Mouse (Mus musculus) hindbrain, embryonic 14.5 days (tissue): Measurements from ENCODE around the gene Flot1. TPM values are rescaled to one million over a fixed set of nuclear protein-coding genes. Genes with fewer than 3 reads are reported as not detected.
A peak's percentile ranks its signal among the peaks of the same experiment; 100 is the strongest.
"Not testable (repeated sequence)": the region's sequence is repeated elsewhere in the genome, so short reads cannot be mapped to it uniquely, and the experiment has no call there.

Source experiments
- ATAC-seq: fragments of 200-750 bp; cut with Nextera tagmentation; 2 replicates; pipeline ENCODE4 v1.8.0; 2017; ENCODE audit warnings: moderate number of reproducible peaks, mild to moderate bottlenecking, moderate TSS enrichment, moderate library complexity; ENCODE audit not compliant: low FRiP score
- DNase-seq: peaks from one replicate; pipeline ENCODE4 v3.0.0-alpha.2; 2015; ENCODE audit warnings: low spot score
- H3K27ac ChIP-seq: fragments of 300-500 bp; sonication (generic); 2 replicates; pipeline ENCODE4 v1.5.1; 2014; ENCODE audit warnings: mild to moderate bottlenecking, moderate library complexity
- H3K27me3 ChIP-seq: fragments of 300-500 bp; sonication (generic); 2 replicates; pipeline ENCODE4 v1.6.1; 2014; ENCODE audit warnings: mild to moderate bottlenecking, low read length, mixed read lengths; ENCODE audit not compliant: control insufficient read depth, insufficient read depth
- H3K36me3 ChIP-seq: fragments of 300-500 bp; sonication (generic); replicated peaks from 2 replicates; pipeline ENCODE4 v1.6.1; 2014; ENCODE audit not compliant: control insufficient read depth, insufficient read depth
- H3K4me1 ChIP-seq: fragments of 300-500 bp; sonication (generic); replicated peaks from 2 replicates; pipeline ENCODE4 v1.6.1; 2014; ENCODE audit warnings: antibody characterized with exemption, low read length, mixed read lengths; ENCODE audit not compliant: control insufficient read depth, insufficient read depth
- H3K4me2 ChIP-seq: fragments of 300-500 bp; sonication (generic); replicated peaks from 2 replicates; pipeline ENCODE4 v1.6.1; 2014; ENCODE audit warnings: mild to moderate bottlenecking, moderate library complexity
- H3K4me3 ChIP-seq: fragments of 300-500 bp; sonication (generic); replicated peaks from 2 replicates; pipeline ENCODE4 v1.5.1; 2014; ENCODE audit warnings: mild to moderate bottlenecking, low read length
- H3K9ac ChIP-seq: fragments of 300-500 bp; sonication (generic); 2 replicates; pipeline ENCODE4 v1.6.1; 2014
- H3K9me3 ChIP-seq: fragments of 300-500 bp; sonication (generic); 2 replicates; pipeline ENCODE4 v1.6.1; 2016; ENCODE audit warnings: low read length; ENCODE audit not compliant: control insufficient read depth
- WGBS: fragments of 180-500 bp; shearing (Covaris S2); extraction: QIAGEN DNeasy Blood & Tissue Kit; methylation state at CpG from one replicate; pipeline ENCODE4 v1.1.7; 2014; 5-methylcytosine and 5-hydroxymethylcytosine counted together
- polyA plus RNA-seq: library from polyadenylated mRNA; unstranded; fragments of >200 nt; fragmentation: Nextera tagmentation; extraction: Ambion mirVana; gene quantifications from 2 replicates; pipeline ENCODE4 v1.2.1, GENCODE M21; 2014

The Flot1 gene
- polyA plus RNA-seq, 1 experiment from 2014 or later, result 86.3 TPM

- peaks cover 47% of the 10 kb centered on the region for H3K4me1 ChIP-seq
- peaks cover 36% of the 10 kb centered on the region for H3K36me3 ChIP-seq
- WGBS, result under 1% methylated on average over 29 of the region's 29 CpGs
Measured at GRCm38 (mm10) chr17:35838122-35838544, 15.1 kb downstream of the Flot1 start, which contains the start of gene Tubb5. Gene Tubb5, minus strand, starts transcription at chr17:35838306.

GRCm38 (mm10) chr17:35838570-35838969, 15.5 kb downstream of the Flot1 start:
- peak overlapping the region; percentile 71 for H3K9ac ChIP-seq
- H3K4me2 ChIP-seq, result peak overlapping the region; percentile 83
- peaks cover 44% of the 10 kb centered on the region for H3K4me1 ChIP-seq
- peak overlapping the region; percentile 99 for H3K27ac ChIP-seq
- peak overlapping the region; percentile 84 for H3K4me3 ChIP-seq
- 6% methylated on average over 5 of the region's 5 CpGs for WGBS
- H3K36me3 ChIP-seq, result peaks cover 31% of the 10 kb centered on the region
- H3K9me3 ChIP-seq, result no peaks in the 10 kb centered on the region
- DNase-seq, result peak; percentile 62
- no peaks in the 10 kb centered on the region for H3K27me3 ChIP-seq
- no peak for ATAC-seq

More at GRCm38 (mm10) chr17:35838122-35838544, 15.1 kb downstream of the Flot1 start, which contains the start of gene Tubb5:
- Histone ChIP-seq H3K9me3 (no peaks in the 10 kb centered on the region), H3K4me3 (peak within 1 kb of the TSS; percentile 84), H3K27me3 (no peaks in the 10 kb centered on the region), H3K4me2 (peak within 1 kb of the TSS; percentile 83), H3K27ac (peak within 1 kb of the TSS; percentile 99), H3K9ac (peak within 1 kb of the TSS; percentile 99)
- peak; percentile 83 for ATAC-seq
- peak; percentile 94 for DNase-seq

GRCm38 (mm10) chr17:35839002-35839401, 16.0 kb downstream of the Flot1 start:
- 57% methylated on average over 3 of the region's 3 CpGs for WGBS
- Histone ChIP-seq H3K4me1 (peaks cover 40% of the 10 kb centered on the region), H3K4me2 (peak overlapping the region; percentile 83), H3K36me3 (peaks cover 27% of the 10 kb centered on the region), H3K27ac (peak overlapping the region; percentile 99), H3K4me3 (peak overlapping the region; percentile 84), H3K9ac (peak overlapping the region; percentile 71)
- H3K27me3 ChIP-seq, DNase-seq, H3K9me3 ChIP-seq, ATAC-seq: not testable (repeated sequence)

- H3K27ac ChIP-seq, result peak overlapping the region; percentile 2
- ATAC-seq, result no peak
- peaks cover 24% of the 10 kb centered on the region for H3K4me1 ChIP-seq
- peak overlapping the region; percentile 24 for H3K4me3 ChIP-seq
- peaks cover 22% of the 10 kb centered on the region for H3K36me3 ChIP-seq
- peak overlapping the region; percentile 35 for H3K4me2 ChIP-seq
- WGBS, result 64% methylated on average over 12 of the region's 14 CpGs
- DNase-seq, result no peak
- no peaks in the 10 kb centered on the region for H3K9me3 ChIP-seq
- no peaks in the 10 kb centered on the region for H3K27me3 ChIP-seq
- 0 out of 2 replicates have a peak overlapping the region, but pooled peaks have one; percentile 29 for H3K9ac ChIP-seq
Measured at GRCm38 (mm10) chr17:35840561-35840960, 17.5 kb downstream of the Flot1 start.

- H3K4me1 ChIP-seq, result peaks cover 18% of the 10 kb centered on the region
- peak within 1 kb of the TSS; percentile 66 for H3K4me2 ChIP-seq
- peak; percentile 99 for DNase-seq
- peaks cover 22% of the 10 kb centered on the region for H3K36me3 ChIP-seq
- no peaks in the 10 kb centered on the region for H3K27me3 ChIP-seq
- WGBS, result under 1% methylated on average over 59 of the region's 59 CpGs
- H3K27ac ChIP-seq, result peak within 1 kb of the TSS; percentile 38
- H3K9me3 ChIP-seq, result no peaks in the 10 kb centered on the region
- H3K4me3 ChIP-seq, result peak within 1 kb of the TSS; percentile 45
- ATAC-seq, result peak; percentile 93
- peak within 1 kb of the TSS; percentile 52 for H3K9ac ChIP-seq
Measured at GRCm38 (mm10) chr17:35841076-35841950, 18.3 kb downstream of the Flot1 start, which contains the start of gene Mdc1. Gene Mdc1, plus strand, starts transcription at chr17:35841515.

GRCm38 (mm10) chr17:35842006-35842405, 19.0 kb downstream of the Flot1 start:
- H3K36me3 ChIP-seq, result peaks cover 25% of the 10 kb centered on the region
- peak overlapping the region; percentile 45 for H3K4me3 ChIP-seq
- DNase-seq (no peak), ATAC-seq (no peak)
- peak overlapping the region; percentile 38 for H3K27ac ChIP-seq
- no peaks in the 10 kb centered on the region for H3K9me3 ChIP-seq
- H3K27me3 ChIP-seq, result no peaks in the 10 kb centered on the region
- peak overlapping the region; percentile 52 for H3K9ac ChIP-seq
- H3K4me2 ChIP-seq, result peak overlapping the region; percentile 66
- H3K4me1 ChIP-seq, result peaks cover 18% of the 10 kb centered on the region
- WGBS, result 16% methylated on average over 11 of the region's 11 CpGs

GRCm38 (mm10) chr17:35843514-35843913, 20.5 kb downstream of the Flot1 start:
- no peaks in the 10 kb centered on the region for H3K9me3 ChIP-seq
- peaks cover 18% of the 10 kb centered on the region for H3K4me1 ChIP-seq
- H3K27me3 ChIP-seq, result no peaks in the 10 kb centered on the region
- H3K4me2 ChIP-seq, result no peak overlapping the region
- H3K36me3 ChIP-seq, result peaks cover 40% of the 10 kb centered on the region
- ATAC-seq (no peak), DNase-seq (no peak)
- H3K9ac ChIP-seq, result no peak overlapping the region
- H3K4me3 ChIP-seq, result no peak overlapping the region
- H3K27ac ChIP-seq, result no peak overlapping the region
- 92% methylated on average over 3 of the region's 3 CpGs for WGBS

GRCm38 (mm10) chr17:35848112-35848511, 25.1 kb downstream of the Flot1 start:
- no peaks in the 10 kb centered on the region for H3K4me1 ChIP-seq
- no peaks in the 10 kb centered on the region for H3K27me3 ChIP-seq
- DNase-seq (no peak), ATAC-seq (no peak)
- H3K9me3 ChIP-seq, result no peaks in the 10 kb centered on the region
- H3K9ac ChIP-seq, result no peak overlapping the region
- H3K27ac ChIP-seq, result no peak overlapping the region
- H3K4me3 ChIP-seq, result no peak overlapping the region
- H3K36me3 ChIP-seq, result peaks cover 82% of the 10 kb centered on the region
- no peak overlapping the region for H3K4me2 ChIP-seq
- 63% methylated on average over 1 of the region's 1 CpGs for WGBS

- DNase-seq (no peak), ATAC-seq (no peak)
- 91% methylated on average over 3 of the region's 3 CpGs for WGBS
- H3K27ac ChIP-seq, result no peak overlapping the region
- no peaks in the 10 kb centered on the region for H3K27me3 ChIP-seq
- H3K4me2 ChIP-seq, result no peak overlapping the region
- H3K9ac ChIP-seq, result no peak overlapping the region
- no peak overlapping the region for H3K4me3 ChIP-seq
- H3K36me3 ChIP-seq, result peaks cover 81% of the 10 kb centered on the region
- H3K9me3 ChIP-seq, result no peaks in the 10 kb centered on the region
- H3K4me1 ChIP-seq, result no peaks in the 10 kb centered on the region
Measured at GRCm38 (mm10) chr17:35850974-35851373, 27.9 kb downstream of the Flot1 start.
